Mouse (Mus musculus): ENCODE results near the gene Prss43. TPM values are rescaled to one million over a fixed set of nuclear protein-coding genes. Genes with fewer than 3 reads are reported as not detected.

The Prss43 gene
- polyA plus RNA-seq, 1 experiment, result not detected

DNA sequence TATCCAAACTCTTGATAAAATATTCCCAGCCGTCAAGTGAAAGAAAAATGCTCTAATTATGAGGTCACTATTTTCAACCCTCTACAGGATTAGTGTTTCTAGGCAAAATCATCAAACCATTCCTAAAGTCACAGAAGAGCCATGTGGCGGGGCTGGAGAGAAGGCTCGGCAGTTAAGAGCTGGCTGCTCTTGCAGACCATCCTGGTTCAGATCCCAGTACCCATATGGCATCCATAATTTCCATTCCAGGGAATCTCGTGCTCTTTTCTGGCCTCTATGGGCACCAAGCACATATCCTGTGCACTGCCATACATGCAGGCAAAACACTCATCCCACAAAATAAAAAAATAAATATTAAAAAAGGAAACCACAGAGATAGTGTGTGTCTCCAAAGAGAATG lies 1.1 kb upstream of the Prss43 start:
- Histone ChIP-seq H3ac (ENCODE audit: control insufficient read depth, insufficient read length, low read depth) (no peak overlapping the region), H3K36me3 (ENCODE audit: control insufficient read depth, insufficient read depth) (no peaks in the 10 kb centered on the region), H3K4me3 (ENCODE audit: insufficient read depth, poor library complexity, severe bottlenecking) (no peak overlapping the region), H3K79me3 (ENCODE audit: low read depth) (no peaks in the 10 kb centered on the region), H3K79me2 (ENCODE audit: control insufficient read depth, insufficient read depth) (no peaks in the 10 kb centered on the region), H3K27me3 (ENCODE audit: control insufficient read depth, insufficient read depth, insufficient read length) (peaks cover 55% of the 10 kb centered on the region)
- TF ChIP-seq MYOG (IDR thresholded peaks at IDR 0.05; ENCODE audit: control insufficient read depth, extremely low read depth, insufficient read length), result no peak
- TF ChIP-seq MYOD1 (IDR thresholded peaks at IDR 0.05; ENCODE audit: control insufficient read depth, insufficient read length, low read depth), result no peak

GRCm38 (mm10) chr9:110825832-110826231 lies 658 bp upstream of the Prss43 start:
- no peaks in the 10 kb centered on the region for H3K79me2 ChIP-seq (ENCODE audit: control insufficient read depth, insufficient read depth)
- H3K27me3 ChIP-seq (ENCODE audit: control insufficient read depth, insufficient read depth, insufficient read length), result peaks cover 55% of the 10 kb centered on the region

DNA sequence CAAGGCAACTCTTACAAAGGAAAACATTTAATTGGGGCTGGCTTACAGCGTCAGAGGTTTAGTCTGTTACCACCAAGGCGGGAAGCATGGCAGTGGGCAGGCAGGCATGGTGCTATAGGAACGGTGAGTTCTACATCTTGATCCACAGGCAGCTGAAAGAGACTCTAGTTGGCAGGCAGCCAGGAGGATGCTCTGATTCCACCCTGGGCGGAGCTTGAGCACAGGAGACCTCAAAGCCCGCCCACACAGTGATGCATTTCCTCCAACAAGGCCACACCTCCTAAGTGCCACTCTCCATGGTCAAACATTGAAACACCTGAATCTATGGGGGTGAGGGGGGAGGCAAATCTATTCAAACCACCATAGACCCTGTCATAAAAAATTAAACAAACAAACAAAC lies 6.5 kb downstream of the Prss43 start:
- Histone ChIP-seq H3K4me3 (ENCODE audit: insufficient read depth, poor library complexity, severe bottlenecking) (no peak overlapping the region), H3K79me2 (ENCODE audit: control insufficient read depth, insufficient read depth) (no peaks in the 10 kb centered on the region), H3K79me3 (ENCODE audit: low read depth) (no peaks in the 10 kb centered on the region), H3K27me3 (ENCODE audit: control insufficient read depth, insufficient read depth, insufficient read length) (peaks cover 12% of the 10 kb centered on the region), H3ac (ENCODE audit: control insufficient read depth, insufficient read length, low read depth) (no peak overlapping the region), H3K36me3 (ENCODE audit: control insufficient read depth, insufficient read depth) (no peaks in the 10 kb centered on the region)
- no peak for TF ChIP-seq USF1 (IDR thresholded peaks at IDR 0.05; ENCODE audit: low read depth)
- TF ChIP-seq MYOD1 (IDR thresholded peaks at IDR 0.05; ENCODE audit: control insufficient read depth, insufficient read length, low read depth), result no peak
- TF ChIP-seq MAX (IDR thresholded peaks at IDR 0.05), result no peak
- no peak for TF ChIP-seq MYOG (IDR thresholded peaks at IDR 0.05; ENCODE audit: control insufficient read depth, extremely low read depth, insufficient read length)
- no peak for TF ChIP-seq FOSL1 (IDR thresholded peaks at IDR 0.05; ENCODE audit: insufficient read depth, low read length, poor library complexity, severe bottlenecking)
- no peak for TF ChIP-seq CEBPB (IDR thresholded peaks at IDR 0.05; ENCODE audit: low read depth)
- TF ChIP-seq CTCF (IDR thresholded peaks at IDR 0.05; ENCODE audit: control insufficient read depth, insufficient read depth, insufficient read length), result no peak

More at GRCm38 (mm10) chr9:110825832-110826231, 658 bp upstream of the Prss43 start:
- no peaks in the 10 kb centered on the region for H3K36me3 ChIP-seq (ENCODE audit: control insufficient read depth, insufficient read depth)
- H3K79me3 ChIP-seq (ENCODE audit: low read depth), result no peaks in the 10 kb centered on the region
- TF ChIP-seq CTCF (IDR thresholded peaks at IDR 0.05; ENCODE audit: control insufficient read depth, insufficient read depth, insufficient read length) (no peak), MYOG (IDR thresholded peaks at IDR 0.05; ENCODE audit: control insufficient read depth, extremely low read depth, insufficient read length) (no peak), FOSL1 (IDR thresholded peaks at IDR 0.05; ENCODE audit: insufficient read depth, low read length, poor library complexity, severe bottlenecking) (no peak), CEBPB (IDR thresholded peaks at IDR 0.05; ENCODE audit: low read depth) (no peak), USF1 (IDR thresholded peaks at IDR 0.05; ENCODE audit: low read depth) (no peak), MAX (IDR thresholded peaks at IDR 0.05) (no peak), MYOD1 (IDR thresholded peaks at IDR 0.05; ENCODE audit: control insufficient read depth, insufficient read length, low read depth) (no peak)
- no peak overlapping the region for H3K4me3 ChIP-seq (ENCODE audit: insufficient read depth, poor library complexity, severe bottlenecking)
- no peak overlapping the region for H3ac ChIP-seq (ENCODE audit: control insufficient read depth, insufficient read length, low read depth)

GRCm38 (mm10) chr9:110834411-110834810 lies 7.9 kb downstream of the Prss43 start, which contains the start of gene Prss45:
TSS of gene Prss45 (plus strand) at chr9:110834588.
- Histone ChIP-seq H3K79me2 (ENCODE audit: control insufficient read depth, insufficient read depth) (no peaks in the 10 kb centered on the region), H3ac (ENCODE audit: control insufficient read depth, insufficient read length, low read depth) (no peak within 1 kb of the TSS), H3K4me3 (ENCODE audit: insufficient read depth, poor library complexity, severe bottlenecking) (no peak within 1 kb of the TSS), H3K79me3 (ENCODE audit: low read depth) (no peaks in the 10 kb centered on the region), H3K27me3 (ENCODE audit: control insufficient read depth, insufficient read depth, insufficient read length) (peaks cover 3% of the 10 kb centered on the region), H3K36me3 (ENCODE audit: control insufficient read depth, insufficient read depth) (no peaks in the 10 kb centered on the region)
- no peak for TF ChIP-seq FOSL1 (IDR thresholded peaks at IDR 0.05; ENCODE audit: insufficient read depth, low read length, poor library complexity, severe bottlenecking)
- no peak for TF ChIP-seq MYOD1 (IDR thresholded peaks at IDR 0.05; ENCODE audit: control insufficient read depth, insufficient read length, low read depth)
- TF ChIP-seq USF1 (IDR thresholded peaks at IDR 0.05; ENCODE audit: low read depth), result no peak
- TF ChIP-seq CEBPB (IDR thresholded peaks at IDR 0.05; ENCODE audit: low read depth), result no peak
- no peak for TF ChIP-seq MAX (IDR thresholded peaks at IDR 0.05)
- no peak for TF ChIP-seq MYOG (IDR thresholded peaks at IDR 0.05; ENCODE audit: control insufficient read depth, extremely low read depth, insufficient read length)
- no peak for TF ChIP-seq CTCF (IDR thresholded peaks at IDR 0.05; ENCODE audit: control insufficient read depth, insufficient read depth, insufficient read length)

- no peak for TF ChIP-seq FOSL1 (IDR thresholded peaks at IDR 0.05; ENCODE audit: insufficient read depth, low read length, poor library complexity, severe bottlenecking)
- TF ChIP-seq MYOD1 (IDR thresholded peaks at IDR 0.05; ENCODE audit: control insufficient read depth, insufficient read length, low read depth), result no peak
- TF ChIP-seq CTCF (IDR thresholded peaks at IDR 0.05; ENCODE audit: control insufficient read depth, insufficient read depth, insufficient read length), result no peak
- no peak for TF ChIP-seq MYOG (IDR thresholded peaks at IDR 0.05; ENCODE audit: control insufficient read depth, extremely low read depth, insufficient read length)
- no peak for TF ChIP-seq CEBPB (IDR thresholded peaks at IDR 0.05; ENCODE audit: low read depth)
- TF ChIP-seq MAX (IDR thresholded peaks at IDR 0.05), result no peak
- TF ChIP-seq USF1 (IDR thresholded peaks at IDR 0.05; ENCODE audit: low read depth), result no peak
- Histone ChIP-seq H3K36me3 (ENCODE audit: control insufficient read depth, insufficient read depth) (no peaks in the 10 kb centered on the region), H3K27me3 (ENCODE audit: control insufficient read depth, insufficient read depth, insufficient read length) (peaks cover 2% of the 10 kb centered on the region), H3K79me3 (ENCODE audit: low read depth) (no peaks in the 10 kb centered on the region), H3K79me2 (ENCODE audit: control insufficient read depth, insufficient read depth) (no peaks in the 10 kb centered on the region), H3ac (ENCODE audit: control insufficient read depth, insufficient read length, low read depth) (no peak overlapping the region), H3K4me3 (ENCODE audit: insufficient read depth, poor library complexity, severe bottlenecking) (no peak overlapping the region)
These were observed 8.5 kb downstream of the Prss43 start for GRCm38 (mm10) chr9:110834961-110835360.

GRCm38 (mm10) chr9:110836112-110836511 lies 9.6 kb downstream of the Prss43 start:
- Histone ChIP-seq H3K27me3 (ENCODE audit: control insufficient read depth, insufficient read depth, insufficient read length) (no peaks in the 10 kb centered on the region), H3K4me3 (ENCODE audit: insufficient read depth, poor library complexity, severe bottlenecking) (no peak overlapping the region), H3ac (ENCODE audit: control insufficient read depth, insufficient read length, low read depth) (no peak overlapping the region), H3K79me3 (ENCODE audit: low read depth) (no peaks in the 10 kb centered on the region), H3K36me3 (ENCODE audit: control insufficient read depth, insufficient read depth) (no peaks in the 10 kb centered on the region), H3K79me2 (ENCODE audit: control insufficient read depth, insufficient read depth) (no peaks in the 10 kb centered on the region)
- TF ChIP-seq FOSL1 (IDR thresholded peaks at IDR 0.05; ENCODE audit: insufficient read depth, low read length, poor library complexity, severe bottlenecking) (no peak), MYOD1 (IDR thresholded peaks at IDR 0.05; ENCODE audit: control insufficient read depth, insufficient read length, low read depth) (no peak), USF1 (IDR thresholded peaks at IDR 0.05; ENCODE audit: low read depth) (no peak)

Measured in C2C12 (cell line).